Mouse (Mus musculus) midbrain, embryonic 14.5 days (tissue): ENCODE data around the gene Slc39a11. TPM values are rescaled to one million over a fixed set of nuclear protein-coding genes. Genes with fewer than 3 reads are reported as not detected.

Source experiments
- ATAC-seq: fragments of 200-750 bp; cut with Nextera tagmentation; 2 replicates; pipeline ENCODE4 v1.8.0; 2017; ENCODE audit warnings: moderate number of reproducible peaks, moderate library complexity; ENCODE audit not compliant: low FRiP score, low TSS enrichment
- DNase-seq: peaks from one replicate; pipeline ENCODE4 v3.0.0-alpha.2; 2015
- H3K27ac ChIP-seq: fragments of 300-500 bp; sonication (generic); replicated peaks from 2 replicates; pipeline ENCODE4 v1.5.1; 2014; ENCODE audit warnings: mild to moderate bottlenecking, low read depth, low read length, moderate library complexity
- H3K27me3 ChIP-seq: fragments of 300-500 bp; sonication (generic); 2 replicates; pipeline ENCODE4 v1.6.1; 2014; ENCODE audit warnings: low read length, control low read depth, mixed read lengths; ENCODE audit not compliant: control insufficient read depth, insufficient read depth
- H3K36me3 ChIP-seq: fragments of 300-500 bp; sonication (generic); 2 replicates; pipeline ENCODE4 v1.6.1; 2014; ENCODE audit warnings: low read length, control low read depth; ENCODE audit not compliant: control insufficient read depth, insufficient read depth
- H3K4me1 ChIP-seq: fragments of 300-500 bp; sonication (generic); 2 replicates; pipeline ENCODE4 v1.6.1; 2014; ENCODE audit warnings: mild to moderate bottlenecking, antibody characterized with exemption, low read length, control low read depth; ENCODE audit not compliant: control insufficient read depth, insufficient read depth
- H3K4me2 ChIP-seq: fragments of 300-500 bp; sonication (generic); 2 replicates; pipeline ENCODE4 v1.6.1; 2014; ENCODE audit warnings: mild to moderate bottlenecking, low read length, moderate library complexity
- H3K4me3 ChIP-seq: fragments of 300-500 bp; sonication (generic); replicated peaks from 2 replicates; pipeline ENCODE4 v1.5.1; 2014; ENCODE audit warnings: low read depth, low read length
- H3K9ac ChIP-seq: fragments of 300-500 bp; sonication (generic); replicated peaks from 2 replicates; pipeline ENCODE4 v1.6.1; 2014; ENCODE audit warnings: mild to moderate bottlenecking, low read length, moderate library complexity
- H3K9me3 ChIP-seq: fragments of 300-500 bp; sonication (generic); 2 replicates; pipeline ENCODE4 v1.6.1; 2016; ENCODE audit warnings: low read length, control low read depth, mixed read lengths; ENCODE audit not compliant: control insufficient read depth
- WGBS: fragments of 180-500 bp; shearing (Covaris S2); extraction: QIAGEN DNeasy Blood & Tissue Kit; methylation state at CpG from one replicate; pipeline ENCODE4 v1.1.7; 2014; 5-methylcytosine and 5-hydroxymethylcytosine counted together
- polyA plus RNA-seq: library from polyadenylated mRNA; unstranded; fragments of >200 nt; fragmentation: Nextera tagmentation; extraction: Ambion mirVana; gene quantifications from 2 replicates; pipeline ENCODE4 v1.2.1, GENCODE M21; 2014

The Slc39a11 gene
- polyA plus RNA-seq, 1 experiment from 2014 or later = 31.1 TPM

- H3K9ac ChIP-seq = no peak overlapping the region
- DNase-seq = no peak
- H3K27me3 ChIP-seq = no peaks in the 10 kb centered on the region
- H3K27ac ChIP-seq = no peak overlapping the region
- H3K4me2 ChIP-seq = no peak overlapping the region
- no peaks in the 10 kb centered on the region for H3K36me3 ChIP-seq
- H3K4me1 ChIP-seq = peaks cover 17% of the 10 kb centered on the region
- WGBS = 90% methylated on average over 10 of the region's 10 CpGs
- H3K4me3 ChIP-seq = no peak overlapping the region
- no peak for ATAC-seq
- no peaks in the 10 kb centered on the region for H3K9me3 ChIP-seq
Observed at GRCm38 (mm10) chr11:113360049-113360835, 289.6 kb downstream of the Slc39a11 start.

GRCm38 (mm10) chr11:113355932-113356331, 293.9 kb downstream of the Slc39a11 start:
- Histone ChIP-seq H3K36me3 (no peaks in the 10 kb centered on the region), H3K9me3 (no peaks in the 10 kb centered on the region), H3K4me3 (no peak overlapping the region), H3K4me1 (peaks cover 23% of the 10 kb centered on the region), H3K27ac (peak overlapping the region; percentile 37; the same call in 1 of the 2 replicates), H3K9ac (no peak overlapping the region), H3K27me3 (no peaks in the 10 kb centered on the region), H3K4me2 (no peak overlapping the region)
- 33% methylated on average over 5 of the region's 5 CpGs for WGBS
- ATAC-seq (no peak), DNase-seq (no peak)

GRCm38 (mm10) chr11:113352085-113352815, 297.6 kb downstream of the Slc39a11 start:
- DNase-seq = peak; percentile 72
- no peaks in the 10 kb centered on the region for H3K27me3 ChIP-seq
- H3K4me2 ChIP-seq = 0 out of 2 replicates have a peak overlapping the region, but pooled peaks have one; percentile 1
- H3K9ac ChIP-seq = no peak overlapping the region
- no peaks in the 10 kb centered on the region for H3K36me3 ChIP-seq
- H3K4me3 ChIP-seq = no peak overlapping the region
- no peaks in the 10 kb centered on the region; the same call in 1 of the 2 replicates for H3K9me3 ChIP-seq
- WGBS = 33% methylated on average over 12 of the region's 12 CpGs
- H3K27ac ChIP-seq = peak overlapping the region; percentile 62
- no peak for ATAC-seq
- peaks cover 27% of the 10 kb centered on the region for H3K4me1 ChIP-seq

DNA sequence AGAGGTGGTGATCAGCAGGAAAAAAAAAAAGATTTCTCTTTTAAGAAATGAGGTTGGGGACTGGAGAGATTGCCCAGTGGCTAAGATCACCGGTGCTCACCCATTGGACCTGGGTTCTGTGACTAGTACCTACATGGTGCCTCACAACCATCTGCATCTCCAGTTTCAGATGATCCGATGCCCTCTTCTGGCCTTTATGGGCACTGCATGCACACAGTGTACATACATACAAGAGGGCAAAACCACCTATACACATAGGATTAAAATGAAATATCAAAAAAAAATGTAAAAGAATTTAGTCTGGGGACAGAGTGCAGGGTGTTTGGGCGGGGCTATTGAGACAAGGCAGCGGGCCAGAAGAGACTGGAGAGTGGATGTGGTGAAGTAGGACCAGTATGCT, 299.3 kb downstream of the Slc39a11 start:
- no peak overlapping the region for H3K27ac ChIP-seq
- 98% methylated on average over 4 of the region's 4 CpGs for whole genome bisulfite sequencing

DNA sequence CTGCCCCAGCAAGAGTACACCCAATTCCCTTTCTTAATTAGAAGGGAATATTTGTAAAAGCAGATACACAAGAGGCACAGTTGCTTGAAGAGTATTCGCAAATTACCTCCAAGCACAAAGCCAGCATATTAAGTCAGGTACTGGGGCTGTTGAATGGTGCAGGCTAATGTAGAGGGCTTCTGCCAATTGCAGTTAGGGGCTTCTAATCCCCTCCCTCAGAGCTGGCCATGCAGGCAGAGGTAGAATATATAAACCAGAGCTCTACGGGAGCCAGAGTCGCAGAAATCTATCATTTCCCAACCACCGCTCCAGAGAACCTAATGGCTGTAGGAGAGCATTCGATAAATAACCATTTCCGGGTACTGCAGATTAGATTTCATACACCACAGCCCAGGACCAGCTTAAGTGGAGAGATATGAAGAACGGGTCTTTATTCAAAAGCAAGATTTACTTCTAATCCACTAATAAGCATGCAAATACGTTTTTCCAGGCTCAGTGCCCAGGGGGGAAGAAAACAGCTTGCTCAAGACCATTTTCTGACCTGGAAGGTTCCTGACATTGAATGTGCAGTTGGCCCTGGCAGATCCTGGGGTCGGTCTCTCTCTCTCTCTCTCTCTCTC, 302.9 kb downstream of the Slc39a11 start:
- H3K9ac ChIP-seq = no peak overlapping the region
- H3K4me2 ChIP-seq = no peak overlapping the region
- H3K4me1 ChIP-seq = peaks cover 12% of the 10 kb centered on the region
- ATAC-seq = peak; percentile 53; the same call in 1 of the 2 replicates
- 17% methylated on average over 9 of the region's 9 CpGs for WGBS
- H3K27ac ChIP-seq = peak overlapping the region; percentile 47
- H3K9me3 ChIP-seq = no peaks in the 10 kb centered on the region; the same call in 1 of the 2 replicates
- no peak overlapping the region for H3K4me3 ChIP-seq
- peak; percentile 73 for DNase-seq
- H3K36me3 ChIP-seq = no peaks in the 10 kb centered on the region
- H3K27me3 ChIP-seq = no peaks in the 10 kb centered on the region

More for the DNA sequence above, 299.3 kb downstream of the Slc39a11 start:
- Histone ChIP-seq H3K36me3 (no peaks in the 10 kb centered on the region), H3K27me3 (no peaks in the 10 kb centered on the region), H3K4me1 (peaks cover 24% of the 10 kb centered on the region), H3K4me2 (no peak overlapping the region), H3K9ac (no peak overlapping the region), H3K9me3 (no peaks in the 10 kb centered on the region; the same call in 1 of the 2 replicates), H3K4me3 (no peak overlapping the region)
- DNase-seq = no peak
- no peak for ATAC-seq

- no peak overlapping the region for H3K27ac ChIP-seq
- H3K36me3 ChIP-seq = no peaks in the 10 kb centered on the region
- H3K9ac ChIP-seq = no peak overlapping the region
- H3K4me2 ChIP-seq = no peak overlapping the region
- no peaks in the 10 kb centered on the region for H3K27me3 ChIP-seq
- no peak for DNase-seq
- 77% methylated on average over 8 of the region's 8 CpGs for WGBS
- no peaks in the 10 kb centered on the region for H3K9me3 ChIP-seq
- H3K4me3 ChIP-seq = no peak overlapping the region
- H3K4me1 ChIP-seq = no peaks in the 10 kb centered on the region
- no peak for ATAC-seq
Observed at GRCm38 (mm10) chr11:113339770-113340169, 310.1 kb downstream of the Slc39a11 start.

DNA sequence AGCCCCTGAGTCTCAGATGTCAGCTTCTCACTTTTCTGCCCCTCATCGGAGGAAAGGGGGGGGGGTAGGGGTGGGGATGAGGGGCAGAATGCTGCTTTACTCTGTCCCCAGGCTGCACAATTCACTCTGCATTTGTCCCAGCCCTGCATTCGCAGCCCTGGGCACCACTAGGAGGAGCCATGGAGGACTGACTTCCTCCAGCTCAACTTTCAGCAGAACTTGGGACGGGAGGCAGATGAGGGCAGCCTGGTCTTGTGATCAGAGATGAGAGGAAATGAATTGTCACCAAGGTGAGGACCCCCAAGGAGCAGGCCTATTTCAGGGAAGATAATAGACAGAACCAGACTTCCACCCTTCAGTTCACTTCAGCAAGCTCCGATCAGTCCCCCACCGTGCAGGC, 311.3 kb downstream of the Slc39a11 start:
- Histone ChIP-seq H3K9ac (no peak overlapping the region), H3K4me1 (0 out of 2 replicates have a peak, but pooled peaks cover 3% of the 10 kb centered on the region), H3K9me3 (no peaks in the 10 kb centered on the region), H3K27ac (no peak overlapping the region), H3K4me2 (no peak overlapping the region), H3K4me3 (no peak overlapping the region), H3K27me3 (no peaks in the 10 kb centered on the region), H3K36me3 (no peaks in the 10 kb centered on the region)
- no peak for ATAC-seq
- 50% methylated on average over 5 of the region's 5 CpGs for WGBS
- no peak for DNase-seq

DNA sequence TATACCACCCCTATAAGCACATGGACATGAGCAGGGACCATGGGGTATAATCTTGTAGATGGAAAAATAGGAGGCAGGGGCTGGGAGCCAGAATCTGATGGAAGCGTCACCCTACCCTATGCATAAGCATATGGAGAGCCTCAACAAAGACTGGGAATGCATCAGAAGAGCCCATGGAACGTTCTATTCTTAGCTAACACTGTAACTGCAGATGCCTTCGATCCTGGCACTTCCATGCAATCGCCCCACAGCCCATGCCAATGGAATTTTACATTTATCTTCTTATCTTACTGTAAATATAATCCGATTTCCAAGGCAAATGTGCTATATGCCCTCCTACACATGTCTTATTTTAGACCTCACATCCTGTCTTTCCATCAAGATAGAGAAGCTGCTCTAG, 314.2 kb downstream of the Slc39a11 start:
- Histone ChIP-seq H3K4me1 (0 out of 2 replicates have a peak, but pooled peaks cover 3% of the 10 kb centered on the region), H3K9me3 (no peaks in the 10 kb centered on the region), H3K9ac (no peak overlapping the region), H3K36me3 (no peaks in the 10 kb centered on the region), H3K4me3 (no peak overlapping the region), H3K4me2 (no peak overlapping the region), H3K27me3 (no peaks in the 10 kb centered on the region), H3K27ac (no peak overlapping the region)
- WGBS = 95% methylated on average over 5 of the region's 5 CpGs
- DNase-seq = no peak
- no peak for ATAC-seq
